Mouse (Mus musculus): Measurements from ENCODE around the gene Aldh1a3.

DNA sequence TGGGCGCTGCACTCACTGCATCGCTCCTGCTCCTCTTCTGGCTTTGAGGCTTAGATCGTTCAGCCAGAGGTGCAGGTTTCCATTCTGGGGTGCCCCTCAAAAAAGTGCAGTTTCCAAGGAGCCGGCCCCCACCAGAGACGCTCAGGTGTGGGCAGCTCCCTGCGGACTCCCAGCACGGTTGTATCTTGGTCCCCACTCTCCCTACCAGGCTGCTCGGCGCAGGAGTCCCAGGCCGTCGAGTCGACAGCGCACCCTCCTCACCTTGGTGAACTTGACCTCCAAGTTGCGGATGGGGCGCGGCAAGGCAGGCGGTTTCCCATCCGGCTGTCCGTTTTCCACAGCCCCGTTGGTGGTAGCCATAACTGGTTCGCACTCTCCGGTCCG lies 272 bp downstream of the Aldh1a3 start:
- TF ChIP-seq POLR2A (IDR thresholded peaks at IDR 0.05; ENCODE audit: low read depth, low read length) (no peak), CTCF (IDR thresholded peaks at IDR 0.05; ENCODE audit: extremely low read depth, insufficient read length, insufficient replicate concordance, low read depth, low read length) (no peak)

Measured in small intestine, adult 2 months (tissue).